Mouse (Mus musculus) kidney, adult 9 months (tissue): ENCODE measurements at regions not wholly inside any gene's neighbourhood (a gene's known extent, or its start where the extent isn't known, plus 50 kb on each side); places are given as distances from the start of the nearest gene placed in this dataset.
A peak's percentile ranks its signal among the peaks of the same experiment; 100 is the strongest.

Source experiments
- DNase-seq: peaks from one replicate; pipeline ENCODE4 v3.0.0; 2022

DNA sequence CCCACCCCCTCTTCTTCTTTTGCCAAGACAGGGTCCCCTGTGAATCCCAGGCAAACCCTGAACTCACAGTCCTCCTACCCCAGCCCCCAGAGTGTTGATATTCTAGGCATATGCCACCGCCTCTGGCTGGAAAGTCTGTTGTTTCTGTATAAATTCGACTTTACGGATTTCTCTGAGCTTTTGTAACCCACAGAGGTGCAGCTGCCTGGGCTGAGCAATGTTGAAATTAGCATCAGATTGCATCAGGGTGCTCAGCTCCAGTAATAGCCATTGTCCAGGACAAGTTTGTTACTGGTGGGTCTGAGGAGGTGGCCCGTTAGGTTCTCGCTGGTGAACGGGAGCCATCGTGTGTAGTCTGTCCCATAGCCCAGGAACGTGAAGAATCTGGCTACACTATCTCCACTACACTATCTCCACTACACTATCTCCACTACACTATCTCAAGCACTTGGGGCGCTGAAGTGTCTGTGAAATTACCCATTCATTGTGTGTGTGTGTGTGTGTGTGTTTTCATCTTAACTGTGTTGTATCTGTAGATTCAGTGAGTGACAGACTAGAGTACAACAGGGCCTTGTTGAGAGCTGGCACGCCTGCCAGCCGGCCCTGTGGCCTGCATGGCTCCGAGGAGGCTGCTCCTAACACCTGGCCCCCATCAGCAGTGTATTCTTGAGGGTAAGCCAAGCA, 92.4 kb upstream of the Hnrnpk start:
- no peak for DNase-seq

DNA sequence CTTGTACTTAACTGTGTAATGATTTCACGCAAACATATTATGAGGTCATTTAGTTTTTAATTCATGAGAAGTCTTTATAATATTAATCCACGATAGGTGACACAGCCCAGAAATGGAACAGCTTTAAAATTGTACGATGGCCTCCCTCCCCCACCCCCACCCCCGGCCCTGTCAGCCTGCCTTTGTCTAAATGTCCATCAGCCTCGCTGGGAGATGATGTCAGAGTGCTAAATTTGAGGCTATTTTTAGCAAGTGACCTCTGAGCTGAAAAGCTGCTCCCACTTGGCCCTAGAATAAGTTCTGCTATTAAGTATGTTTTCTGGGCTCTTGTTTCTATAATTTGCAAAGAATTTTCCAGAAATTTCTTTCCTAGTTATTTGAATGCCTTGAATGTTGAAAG, 91.6 kb upstream of the Hnrnpk start:
- DNase-seq = no peak

DNA sequence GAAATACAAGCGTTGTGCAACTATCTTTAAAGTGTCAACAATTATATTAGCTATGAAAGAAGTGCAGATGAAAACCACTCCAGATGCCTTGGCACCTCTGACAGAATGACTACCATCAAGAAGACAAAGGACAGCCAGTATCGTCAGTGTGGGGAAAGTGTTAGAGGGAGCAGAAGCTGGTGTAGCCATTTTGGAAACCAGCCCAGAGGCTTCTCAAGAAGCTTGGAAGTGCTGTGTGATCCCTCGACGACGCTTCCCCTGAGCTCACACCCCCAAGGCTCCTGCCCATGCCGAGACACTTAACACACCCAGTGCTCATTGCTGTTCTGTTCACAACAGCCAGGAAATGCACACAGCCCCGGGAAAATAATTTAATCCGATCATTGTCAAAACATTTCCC, 87.7 kb upstream of the Hnrnpk start:
- no peak for DNase-seq

DNA sequence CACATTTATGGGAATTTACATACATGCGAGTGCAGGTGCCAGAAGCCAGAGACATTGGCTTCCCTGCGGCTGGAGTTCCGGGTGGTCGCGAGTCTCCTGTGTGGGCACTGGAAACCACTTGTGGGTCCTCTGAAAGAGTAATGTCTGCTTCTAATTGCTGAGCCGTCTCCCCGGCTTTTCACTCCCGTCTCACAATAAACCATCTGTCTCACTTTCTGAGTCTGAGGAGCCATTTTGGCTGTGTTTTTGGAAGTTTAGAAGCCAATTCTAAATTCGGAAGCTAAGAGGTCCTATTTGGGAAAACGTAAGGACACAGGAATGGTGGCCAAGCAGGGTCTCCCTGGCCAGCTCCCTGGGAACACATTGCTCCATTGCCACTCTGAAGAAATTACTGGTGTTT, 81.9 kb upstream of the Hnrnpk start:
- no peak for DNase-seq

DNA sequence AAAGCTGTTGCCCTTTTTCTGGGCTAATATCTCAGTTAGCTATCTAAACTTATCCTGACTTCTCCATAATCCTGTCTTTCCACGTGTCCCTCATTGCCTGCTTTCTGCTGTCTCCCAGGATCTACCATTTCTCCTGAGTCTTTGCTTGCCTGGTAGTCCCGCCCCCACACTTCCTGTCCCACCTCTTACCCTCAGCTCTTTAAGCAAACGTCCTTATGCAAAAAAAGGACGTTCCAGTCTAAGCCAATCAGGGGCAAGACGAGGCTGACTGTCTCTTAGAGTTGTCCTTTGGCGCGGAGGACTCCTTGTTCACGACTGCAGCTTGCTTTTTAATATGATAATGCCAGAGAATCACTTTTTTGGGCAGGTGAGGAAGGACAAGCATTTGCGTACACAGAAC, 79.6 kb upstream of the Hnrnpk start:
- DNase-seq = no peak

DNA sequence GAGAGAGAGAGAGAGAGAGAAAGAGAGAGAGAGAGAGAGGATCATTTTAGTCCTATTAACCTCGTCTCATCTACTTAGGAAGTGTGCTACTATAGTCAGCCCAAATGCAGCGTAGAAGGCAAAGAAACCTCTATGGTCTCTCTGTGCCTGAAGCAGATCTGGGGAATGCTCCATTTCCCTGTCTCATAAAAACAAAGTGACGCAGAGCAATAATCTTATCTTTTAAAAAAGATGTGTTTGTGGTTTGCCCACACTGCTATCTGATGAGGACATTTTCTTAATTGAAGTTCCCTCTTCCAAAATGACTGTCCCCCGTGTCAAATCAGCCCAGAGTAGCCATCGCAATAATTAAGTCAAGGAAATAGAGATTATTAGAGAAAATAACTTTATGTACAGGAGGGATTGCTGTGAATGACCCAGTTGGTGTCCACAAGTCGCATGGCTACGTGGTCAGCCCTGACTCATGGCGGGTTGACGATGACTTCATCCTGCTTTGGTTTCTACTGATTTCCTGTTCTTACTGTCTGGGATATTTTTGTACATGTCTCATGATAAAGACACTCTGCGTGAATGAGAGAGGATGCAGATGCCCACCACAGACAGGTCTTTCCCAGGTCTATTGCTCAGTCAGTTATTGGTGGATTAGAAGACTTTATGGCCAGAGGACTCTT, 77.9 kb upstream of the Hnrnpk start:
- no peak for DNase-seq

DNA sequence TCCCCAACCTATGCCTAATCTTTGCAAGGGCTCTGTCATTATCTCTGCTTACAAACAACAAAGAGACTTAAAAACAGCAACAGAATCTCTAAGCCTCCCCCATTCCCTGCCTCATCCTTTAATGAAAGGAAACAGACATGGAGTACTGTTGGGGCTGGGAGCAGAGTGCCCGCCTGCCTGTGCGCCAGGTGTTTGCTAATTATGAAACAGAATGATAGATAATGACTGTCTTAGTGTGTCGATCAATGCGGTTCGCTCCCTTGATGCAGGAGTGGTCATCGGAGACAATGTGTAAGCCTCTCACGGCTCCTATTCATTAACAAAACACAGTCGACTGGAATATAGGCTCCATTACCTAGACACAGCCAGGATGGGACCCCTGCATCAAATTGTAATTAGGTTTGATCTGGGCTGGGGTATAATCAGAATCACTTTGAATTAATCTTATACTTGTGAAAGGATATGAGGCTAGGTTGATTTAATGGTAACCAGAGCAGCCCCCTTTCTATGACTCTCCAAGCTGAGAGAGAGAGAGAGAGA, 77.3 kb upstream of the Hnrnpk start:
- no peak for DNase-seq

DNA sequence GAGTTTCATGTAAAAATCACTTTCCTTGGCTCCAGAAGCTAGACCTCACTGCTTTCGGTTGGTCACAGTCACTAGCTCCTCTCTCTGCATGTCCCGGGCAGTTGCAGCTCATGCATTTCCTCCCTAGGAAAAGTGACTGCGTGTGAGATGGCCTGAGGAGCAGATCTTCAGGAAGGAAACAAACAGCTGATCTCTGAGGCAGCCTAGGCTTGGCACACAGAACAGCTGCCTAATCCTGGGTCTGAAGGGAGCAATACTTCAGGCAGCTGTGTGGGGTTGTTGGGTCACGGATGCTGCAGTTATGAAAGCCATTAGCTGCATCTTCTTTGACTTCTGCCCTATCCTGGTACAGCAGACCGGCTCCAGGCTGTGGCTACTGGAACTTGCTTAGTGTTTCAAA, 75.3 kb upstream of the Hnrnpk start:
- peak; percentile 17 for DNase-seq

DNA sequence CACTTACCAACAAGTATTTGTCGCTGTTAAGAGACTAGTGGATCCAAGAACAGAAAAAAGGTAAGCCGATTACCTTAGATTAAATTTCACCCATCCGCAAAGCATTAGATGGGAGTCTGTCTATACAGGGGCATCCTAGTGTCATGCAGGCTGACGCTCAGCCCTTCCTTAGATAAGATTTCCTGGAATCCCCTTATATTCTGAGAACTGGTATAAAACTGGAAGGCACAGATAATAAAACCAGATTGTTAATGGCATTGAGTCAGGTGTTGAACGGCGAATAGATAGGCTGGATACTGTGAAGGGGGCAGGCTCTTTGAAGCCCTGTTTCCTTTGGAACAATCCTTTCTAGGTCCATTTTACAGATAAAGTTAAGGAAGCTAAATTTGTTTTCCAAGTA, 74.1 kb upstream of the Hnrnpk start:
- no peak for DNase-seq

DNA sequence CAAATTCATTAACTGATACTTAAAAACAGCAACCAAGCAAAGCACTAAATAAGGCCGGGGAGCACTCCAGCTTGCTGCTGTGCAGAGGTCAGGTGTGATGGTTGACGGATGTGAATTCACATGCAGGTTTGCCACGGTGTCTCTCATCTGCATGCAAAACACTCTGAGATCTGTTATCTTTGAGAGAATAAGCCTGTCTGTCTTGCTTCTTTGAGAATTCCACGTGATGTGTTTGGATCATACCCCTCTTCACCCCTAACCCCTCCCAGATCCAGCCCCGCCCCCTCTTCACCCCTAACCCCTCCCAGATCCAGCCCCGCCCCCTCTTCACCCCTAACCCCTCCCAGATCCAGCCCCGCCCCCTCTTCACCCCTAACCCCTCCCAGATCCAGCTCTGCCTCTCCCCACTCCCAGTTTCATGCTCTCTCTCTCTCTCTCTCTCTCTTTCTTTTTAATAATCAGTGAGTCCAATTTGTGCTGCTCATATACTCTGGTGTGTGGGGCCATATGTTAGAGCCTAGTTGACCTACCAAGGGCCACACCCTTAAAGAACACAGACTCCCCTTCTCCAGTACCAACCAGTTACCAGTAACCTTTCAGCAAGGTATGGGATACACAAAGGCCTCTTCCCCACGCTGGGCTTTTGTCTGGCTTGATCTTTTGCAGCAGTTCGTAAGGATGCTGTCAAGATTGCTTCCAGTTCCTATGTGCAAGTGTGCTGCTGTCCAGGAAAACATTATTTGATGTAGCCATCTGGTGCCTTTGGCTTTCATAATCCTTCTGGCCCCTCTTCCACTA, 73.1 kb upstream of the Hnrnpk start:
- DNase-seq = no peak

DNA sequence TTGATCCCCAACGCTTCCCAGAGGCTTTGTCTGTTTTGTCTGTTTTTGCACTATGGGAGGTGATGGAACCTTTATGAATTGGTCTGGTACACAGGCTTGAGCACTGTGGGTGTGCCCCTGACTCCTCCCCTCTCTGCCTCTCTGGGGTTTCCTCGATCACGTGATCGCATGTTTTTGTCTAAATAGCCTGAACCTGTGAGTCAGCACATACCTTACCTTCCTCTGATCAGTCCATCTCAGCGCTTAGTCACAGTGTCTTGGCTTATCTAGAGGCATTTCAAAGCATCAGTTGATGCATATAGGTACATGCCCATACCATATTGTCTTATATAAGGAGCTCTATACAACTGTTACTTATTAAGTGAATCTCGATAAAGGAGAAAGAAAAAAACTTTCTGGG, 72.4 kb upstream of the Hnrnpk start:
- no peak for DNase-seq

DNA sequence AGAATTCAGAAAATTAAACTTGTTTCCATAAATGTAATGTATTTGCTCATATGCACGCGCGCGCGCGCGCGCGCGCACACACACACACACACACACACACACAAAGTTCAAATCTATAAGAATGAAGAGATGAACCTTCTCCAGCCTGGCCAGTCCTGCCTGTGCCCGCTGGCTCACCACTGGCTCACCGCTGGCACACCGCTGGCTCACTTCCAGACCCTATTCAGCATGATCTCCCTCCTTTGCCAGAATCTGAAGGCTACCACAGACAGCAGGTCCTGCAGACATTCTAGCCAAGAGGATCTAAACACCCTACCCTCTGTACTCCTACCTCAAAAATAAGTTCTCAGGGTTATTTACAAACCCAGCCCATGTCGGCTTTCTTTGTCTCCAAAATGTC, 69.3 kb upstream of the Hnrnpk start:
- DNase-seq = no peak

DNA sequence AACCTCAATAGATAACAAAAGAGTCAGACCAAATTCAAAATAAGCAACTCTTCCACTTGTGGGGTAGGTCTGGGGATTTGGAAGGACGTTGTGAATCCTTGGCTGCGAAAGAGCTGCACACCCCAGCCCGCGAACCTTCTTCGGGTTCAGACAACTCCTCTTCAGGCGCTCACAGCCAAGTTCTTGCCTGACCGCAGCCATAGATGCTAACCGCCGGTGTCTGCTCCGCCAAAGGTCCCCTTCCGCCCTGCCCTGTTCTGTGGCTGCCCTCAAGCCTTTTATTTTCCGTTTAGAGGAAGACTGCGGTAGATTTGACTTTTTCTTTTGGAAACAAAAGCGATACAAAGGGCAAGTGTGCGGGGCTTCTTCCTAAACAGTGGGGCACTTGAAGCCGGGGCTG, 68.6 kb upstream of the Hnrnpk start:
- DNase-seq = no peak

DNA sequence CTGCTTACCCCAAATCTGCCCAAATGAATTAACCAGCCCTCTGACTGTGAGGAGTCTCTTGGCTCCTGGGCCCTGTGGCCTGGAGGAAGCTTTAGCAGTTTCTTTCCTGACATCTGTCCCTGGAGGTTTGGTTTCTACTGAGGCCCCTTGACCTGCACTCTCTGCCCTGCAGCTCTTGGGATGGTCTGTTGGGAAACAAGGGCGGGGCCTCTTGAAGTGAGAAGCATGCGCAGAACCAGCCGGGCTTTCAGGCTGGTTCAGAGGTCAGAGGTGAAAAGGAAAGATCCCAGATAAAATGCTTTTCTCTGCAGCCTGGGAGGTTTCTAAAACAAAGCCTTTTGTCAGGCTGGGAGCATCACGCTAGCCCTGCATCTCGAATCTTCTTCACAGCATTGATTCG, 66.6 kb upstream of the Hnrnpk start:
- DNase-seq = no peak

DNA sequence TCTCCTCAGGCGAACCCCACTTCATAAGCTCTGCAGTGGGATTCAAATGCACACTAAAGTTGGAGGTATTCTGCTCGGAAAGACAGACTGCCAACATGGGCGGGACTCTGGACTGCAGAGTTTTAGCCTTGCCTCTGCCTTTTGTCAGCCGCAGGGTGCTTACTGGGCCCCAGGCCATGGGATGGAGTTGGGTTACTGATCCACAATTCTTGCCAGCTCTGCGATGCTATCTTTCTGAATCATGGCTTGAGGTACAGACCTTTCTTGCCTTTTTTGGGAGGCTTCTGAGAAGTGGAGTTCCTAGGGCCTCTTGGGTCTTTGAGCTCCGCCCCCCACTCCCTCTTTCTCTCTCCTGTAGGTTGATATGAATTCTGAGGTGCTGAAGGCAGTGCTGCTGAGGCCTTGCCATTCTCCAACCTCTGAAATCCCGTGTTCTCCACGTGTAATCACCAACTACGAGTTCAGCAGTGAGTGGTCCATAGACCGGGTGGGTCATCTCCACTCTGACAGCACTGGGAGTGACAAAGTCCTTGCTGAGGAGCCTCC, 64.0 kb upstream of the Hnrnpk start:
- no peak for DNase-seq

DNA sequence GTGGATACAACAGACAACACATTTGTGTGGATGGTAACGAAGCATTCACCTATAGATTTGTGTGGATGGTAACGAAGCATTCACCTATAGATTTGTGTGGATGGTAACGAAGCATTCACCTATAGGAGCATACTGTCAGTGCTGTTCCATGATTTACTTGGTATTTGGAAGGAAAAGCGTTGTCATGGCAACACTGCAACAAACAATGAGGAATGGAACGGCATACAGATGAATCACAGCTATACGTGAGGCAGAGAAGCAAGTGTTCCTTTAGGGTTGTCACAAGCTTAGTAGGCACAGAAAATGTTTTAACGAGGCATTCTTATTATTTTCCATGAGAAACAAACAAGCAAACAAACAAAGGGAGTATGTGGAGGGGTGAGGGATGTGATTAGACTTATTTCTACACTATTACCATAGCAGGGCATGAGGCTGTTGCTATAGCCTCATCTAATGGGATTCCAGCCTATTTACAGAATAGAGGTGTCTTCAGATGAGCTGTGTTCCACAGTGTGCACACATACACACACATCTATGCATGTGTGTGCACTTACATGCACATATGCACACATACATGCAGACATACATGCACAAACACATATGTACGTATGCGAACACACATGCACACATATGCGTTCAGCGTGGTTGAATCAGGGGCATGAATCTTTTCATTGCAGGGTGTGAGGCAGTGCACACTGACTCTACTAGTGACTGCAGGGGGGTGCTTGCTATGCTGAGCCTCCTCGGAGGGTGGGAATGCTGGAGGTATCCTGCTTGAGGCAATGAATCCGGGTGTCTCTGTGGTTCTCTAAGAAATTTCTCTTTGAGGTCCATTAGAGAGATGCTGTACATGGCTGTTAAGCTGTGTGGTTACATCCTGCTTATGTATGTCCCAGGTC, 62.3 kb upstream of the Hnrnpk start:
- no peak for DNase-seq
